Mouse (Mus musculus) thymus, adult 18-20 months (tissue): ENCODE measurements around the gene Zkscan16.
A peak's percentile ranks its signal among the peaks of the same experiment; 100 is the strongest.

Experiments
- DNase-seq, 2 experiments: peaks; one replicate each; pipeline ENCODE4 v3.0.0; 2022; ENCODE audit warnings: mixed read lengths in 2 of 2

Gene Zkscan16

DNA sequence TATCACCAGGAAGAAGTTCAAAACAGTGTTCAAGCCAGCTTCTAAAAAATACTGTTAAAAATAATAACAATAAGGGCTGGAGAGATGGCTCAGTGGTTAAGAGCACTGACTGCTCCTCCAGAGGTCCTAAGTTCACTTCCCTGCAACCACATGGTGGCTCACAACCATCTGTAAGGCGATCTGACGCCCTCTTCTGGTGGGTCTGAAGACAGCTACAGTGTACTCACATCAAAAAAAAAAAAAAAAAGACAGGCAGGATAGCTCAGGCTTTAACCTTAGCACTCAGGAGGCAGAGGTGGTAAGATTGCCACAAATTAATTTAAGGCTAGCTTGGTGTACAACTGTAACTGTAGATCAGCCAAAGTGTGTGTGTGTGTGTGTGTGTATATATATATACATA lies 57.2 kb downstream of the Zkscan16 start:
- DNase-seq = peak in 1 of 2 experiments; percentile 41

DNA sequence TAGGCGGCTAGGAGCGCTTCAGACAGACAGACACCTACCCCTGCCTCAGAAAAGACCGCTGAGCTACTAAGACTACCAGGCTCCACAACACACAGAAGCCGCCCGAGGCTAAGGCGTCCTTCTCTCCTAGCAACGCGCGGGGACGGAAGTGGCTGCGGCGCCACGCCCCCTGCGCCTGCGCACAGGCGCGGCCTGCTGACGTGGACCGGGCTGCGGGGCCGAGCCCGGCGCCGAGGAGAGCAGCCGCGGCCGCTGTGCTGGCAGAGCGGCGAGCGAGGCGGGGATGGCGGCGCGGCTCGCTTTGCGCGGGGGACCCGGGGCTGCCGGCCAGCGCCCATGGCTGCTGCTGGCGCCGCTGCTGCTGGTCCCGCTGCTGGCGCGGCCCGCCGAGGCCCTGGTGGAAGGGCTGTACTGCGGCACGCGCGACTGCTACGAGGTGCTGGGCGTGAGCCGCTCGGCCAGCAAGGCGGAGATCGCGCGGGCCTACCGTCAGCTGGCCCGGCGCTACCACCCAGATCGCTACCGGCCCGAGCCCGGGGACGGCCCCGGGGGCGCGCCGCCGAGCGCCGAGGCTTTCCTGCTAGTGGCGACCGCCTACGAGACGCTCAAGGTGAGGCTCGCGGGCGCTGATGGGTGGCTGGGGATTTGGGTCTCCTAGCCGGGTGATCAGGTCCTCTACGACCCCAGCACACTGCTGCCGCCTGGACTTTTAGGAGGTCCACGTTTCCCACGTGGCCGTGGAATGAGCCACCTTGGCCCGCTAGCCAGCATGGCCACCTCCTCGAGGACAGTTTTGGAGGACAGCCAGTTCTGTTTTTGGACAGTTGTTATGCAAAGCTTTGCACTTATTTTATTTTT lies 59.7 kb downstream of the Zkscan16 start, which contains the start of gene Gm20503:
Gene Gm20503, plus strand, starts transcription at position 263 of the 858 bp plus-strand sequence.
- DNase-seq = peak; percentile 85 to 86

DNA sequence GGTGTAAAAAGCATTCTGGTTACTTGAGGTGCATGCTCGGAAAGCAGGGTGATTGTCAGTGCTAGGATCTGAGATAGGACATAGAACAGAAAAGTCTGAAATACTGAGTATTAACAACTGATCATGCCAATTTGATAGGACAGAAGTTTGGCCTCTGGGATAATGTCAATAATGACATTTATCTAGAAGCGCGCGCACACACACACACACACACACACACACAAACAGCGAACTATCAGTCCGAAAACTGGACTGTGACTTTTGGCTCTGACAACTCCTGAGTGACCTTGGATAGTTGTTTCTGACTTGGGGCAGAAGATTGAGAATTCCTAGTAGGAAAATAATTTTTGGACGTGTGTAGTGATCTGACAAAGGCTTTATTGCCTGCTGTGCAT lies 60.4 kb downstream of the Zkscan16 start:
- no peak for DNase-seq

DNA sequence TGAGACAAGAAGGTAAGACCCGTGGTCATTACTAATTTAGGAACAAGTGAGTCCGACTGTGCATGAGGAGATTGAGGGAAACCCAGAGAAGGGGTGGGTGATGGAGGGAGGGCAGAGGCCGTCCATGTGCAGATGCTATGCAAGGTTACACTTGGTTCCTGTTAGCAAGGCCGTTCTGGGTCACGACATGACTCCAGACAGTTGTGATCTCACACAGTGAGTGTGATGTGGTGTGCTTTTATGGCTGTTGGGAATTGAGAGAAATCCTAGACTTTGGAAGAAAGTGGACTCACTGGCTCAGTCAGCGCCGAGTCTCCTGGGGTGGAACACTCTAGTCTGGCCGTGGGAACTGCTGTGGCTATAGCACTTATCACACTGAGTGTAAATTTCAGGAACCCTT lies 62.8 kb downstream of the Zkscan16 start:
- DNase-seq = no peak

DNA sequence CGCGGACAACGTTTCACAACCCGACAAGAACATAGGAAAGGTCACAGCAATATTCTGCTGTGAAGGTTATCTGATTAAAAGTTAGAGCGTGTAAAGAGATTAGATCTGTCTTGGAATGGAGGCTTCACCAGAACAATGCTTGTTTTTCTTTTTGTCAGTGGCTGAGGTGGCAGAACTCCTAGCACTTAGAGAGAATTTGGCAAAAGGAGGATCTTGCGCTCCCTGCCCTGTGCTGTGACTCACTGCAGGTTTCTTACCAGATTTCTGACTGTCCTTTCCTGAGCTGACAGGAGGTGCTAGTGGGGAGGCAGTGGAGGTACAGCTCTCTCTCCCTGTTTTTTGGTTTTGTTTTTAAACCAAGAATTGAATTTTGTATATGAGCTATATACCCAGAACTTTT lies 63.6 kb downstream of the Zkscan16 start:
- DNase-seq = no peak
